Mouse (Mus musculus) bone marrow macrophage, adult 2 months (primary cell): Measurements from ENCODE around the gene Lrrc74b. TPM values are rescaled to one million over a fixed set of nuclear protein-coding genes. Genes with fewer than 3 reads are reported as not detected.

ENCODE experiments used
- H3K27ac ChIP-seq: 2 replicates; pipeline ENCODE4 v1.5.1; 2012; ENCODE audit warnings: low read depth, low read length; ENCODE audit not compliant: insufficient read depth
- H3K4me1 ChIP-seq: 2 replicates; pipeline ENCODE4 v1.6.1; 2012; ENCODE audit warnings: low read length; ENCODE audit not compliant: control insufficient read depth, insufficient read depth
- H3K4me3 ChIP-seq: 2 replicates; pipeline ENCODE4 v1.5.1; 2012; ENCODE audit warnings: mild to moderate bottlenecking, low read length, moderate library complexity; ENCODE audit not compliant: insufficient read depth
- CTCF ChIP-seq: IDR thresholded peaks from 2 replicates; pipeline ENCODE4 v1.5.1; 2012; ENCODE audit warnings: low read depth, mild to moderate bottlenecking, low read length, moderate library complexity
- POLR2A ChIP-seq: IDR thresholded peaks from 2 replicates; pipeline ENCODE4 v1.6.1; 2012; ENCODE audit warnings: mild to moderate bottlenecking, low read depth, low read length, borderline replicate concordance
- polyA plus RNA-seq: library from polyadenylated mRNA; stranded (reverse); fragments of >200 nt; gene quantifications from 2 replicates; pipeline ENCODE4 v1.2.4, GENCODE M21; 2012; ENCODE audit not compliant: missing spikeins, insufficient read depth, insufficient read length

The Lrrc74b gene
- polyA plus RNA-seq, 1 experiment = not detected

GRCm38 (mm10) chr16:17507018-17507552, 54.0 kb downstream of the Lrrc74b start:
- H3K4me3 ChIP-seq = no peak overlapping the region
- H3K27ac ChIP-seq = no peak overlapping the region

GRCm38 (mm10) chr16:17502681-17503080, 58.4 kb downstream of the Lrrc74b start:
- no peak overlapping the region for H3K4me3 ChIP-seq
- TF ChIP-seq POLR2A (no peak), CTCF (no peak)
- no peak overlapping the region for H3K27ac ChIP-seq
- no peaks in the 10 kb centered on the region for H3K4me1 ChIP-seq

More at GRCm38 (mm10) chr16:17507018-17507552, 54.0 kb downstream of the Lrrc74b start:
- peaks cover 11% of the 10 kb centered on the region for H3K4me1 ChIP-seq
- TF ChIP-seq POLR2A (no peak), CTCF (no peak)

GRCm38 (mm10) chr16:17499249-17499883, 61.7 kb downstream of the Lrrc74b start:
- H3K4me1 ChIP-seq = no peaks in the 10 kb centered on the region
- TF ChIP-seq POLR2A = no peak
- TF ChIP-seq CTCF = no peak
- H3K4me3 ChIP-seq = no peak overlapping the region

GRCm38 (mm10) chr16:17496499-17497305, 64.3 kb downstream of the Lrrc74b start:
- TF ChIP-seq CTCF (no peak), POLR2A (no peak)
- Histone ChIP-seq H3K27ac (no peak overlapping the region), H3K4me1 (peaks cover 7% of the 10 kb centered on the region), H3K4me3 (no peak overlapping the region)

More at GRCm38 (mm10) chr16:17499249-17499883, 61.7 kb downstream of the Lrrc74b start:
- H3K27ac ChIP-seq = no peak overlapping the region

Other genes starting within 250 kb of the Lrrc74b start
- gene Serpind1, start 229.9 kb downstream of the Lrrc74b start, polyA plus RNA-seq = not detected in 2 replicates
- 31.9 and 35.3 TPM in 2 replicates for gene Snap29, start 155.3 kb downstream of the Lrrc74b start, polyA plus RNA-seq
- gene Pi4ka, start 154.9 kb downstream of the Lrrc74b start, polyA plus RNA-seq = 37.1 and 38.0 TPM in 2 replicates
- 26.2 and 27.4 TPM in 2 replicates for gene Crkl, start 109.3 kb downstream of the Lrrc74b start, polyA plus RNA-seq
- gene Aifm3, start 71.6 kb downstream of the Lrrc74b start, polyA plus RNA-seq = not detected in 2 replicates
- gene Lztr1, start 52.6 kb downstream of the Lrrc74b start, polyA plus RNA-seq = 53.4 and 57.0 TPM in 2 replicates
- gene Thap7, start 30.1 kb downstream of the Lrrc74b start, polyA plus RNA-seq = 23.2 and 25.5 TPM in 2 replicates
- gene P2rx6, start 638 bp upstream of the Lrrc74b start, polyA plus RNA-seq = not detected in 2 replicates
- 2.2 and 2.4 TPM in 2 replicates for gene Slc7a4, start 22.0 kb upstream of the Lrrc74b start, polyA plus RNA-seq
- gene Smpd4, start 58.1 kb upstream of the Lrrc74b start, polyA plus RNA-seq = 19.5 and 22.6 TPM in 2 replicates
- not detected in 2 replicates for gene Ccdc74a, start 85.2 kb upstream of the Lrrc74b start, polyA plus RNA-seq
- gene Med15, start 171.6 kb upstream of the Lrrc74b start, polyA plus RNA-seq = 82.4 and 105 TPM in 2 replicates
- gene Klhl22, start 198.4 kb upstream of the Lrrc74b start, polyA plus RNA-seq = 9.3 and 12.4 TPM in 2 replicates
- gene Scarf2, start 236.0 kb upstream of the Lrrc74b start, polyA plus RNA-seq = 0.86 and 1.7 TPM in 2 replicates